Mouse (Mus musculus): ENCODE data around the gene Cmtm7.

Gene Cmtm7

GRCm38 (mm10) chr9:114716677-114717331, 64.9 kb downstream of the Cmtm7 start:
- DNase-seq (ENCODE audit: low read depth): no peak

GRCm38 (mm10) chr9:114713481-114713880, 68.2 kb downstream of the Cmtm7 start:
- DNase-seq (ENCODE audit: low read depth): no peak

GRCm38 (mm10) chr9:114710345-114710744, 71.3 kb downstream of the Cmtm7 start:
- DNase-seq (ENCODE audit: low read depth): no peak

DNA sequence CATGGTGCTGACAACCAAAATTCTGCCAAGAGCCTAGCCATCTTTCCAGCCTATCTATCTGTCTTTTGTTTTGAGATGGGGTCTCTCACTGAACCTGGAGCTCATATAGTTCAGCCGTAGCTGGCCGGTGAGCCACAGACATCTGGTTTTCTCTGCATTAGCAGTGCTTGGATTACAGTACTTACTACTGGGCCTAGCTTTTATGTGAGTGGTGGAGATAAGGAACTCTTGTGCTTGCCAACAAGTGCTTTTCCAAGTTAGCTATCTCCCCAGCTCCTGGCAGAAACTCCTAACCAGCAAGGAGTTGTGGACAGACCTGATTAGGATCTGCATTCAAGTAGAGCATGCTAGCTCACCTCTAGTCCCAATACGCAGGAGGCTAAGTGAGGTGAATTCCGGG, 73.9 kb downstream of the Cmtm7 start:
- no peak for DNase-seq (ENCODE audit: low read depth)
